Mouse (Mus musculus) common myeloid progenitor, adult 5-6 weeks (primary cell): ENCODE measurements at regions not wholly inside any gene's neighbourhood (a gene's known extent, or its start where the extent isn't known, plus 50 kb on each side); places are given as distances from the start of the nearest gene placed in this dataset.

ENCODE experiments used
- ATAC-seq: replicated peaks from 2 replicates; pipeline ENCODE4 v1.8.0; 2016; ENCODE audit warnings: low read depth, mild to moderate bottlenecking, moderate TSS enrichment, inconsistent platforms; ENCODE audit not compliant: poor library complexity, severe bottlenecking

DNA sequence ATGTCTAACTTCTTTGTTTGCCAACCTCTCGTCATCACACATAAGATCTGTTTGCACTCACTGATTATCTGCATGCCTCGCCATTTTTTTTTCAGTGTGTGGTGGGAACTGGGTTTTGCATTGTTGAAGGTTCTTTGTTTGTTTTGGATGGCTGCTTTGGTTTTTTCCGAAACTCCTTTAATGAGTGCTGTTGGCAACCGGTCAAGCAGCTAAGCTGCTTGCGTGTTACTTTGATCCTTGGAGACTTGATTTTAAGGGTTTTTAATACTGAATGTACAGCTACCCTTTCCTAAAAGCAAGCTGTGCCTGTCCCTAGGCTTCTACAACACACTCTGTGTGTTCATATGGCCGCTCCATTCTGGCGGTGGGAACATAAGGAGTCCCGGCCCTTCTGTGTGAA lies 733.9 kb downstream of the Nedd1 start:
- ATAC-seq = no peak

DNA sequence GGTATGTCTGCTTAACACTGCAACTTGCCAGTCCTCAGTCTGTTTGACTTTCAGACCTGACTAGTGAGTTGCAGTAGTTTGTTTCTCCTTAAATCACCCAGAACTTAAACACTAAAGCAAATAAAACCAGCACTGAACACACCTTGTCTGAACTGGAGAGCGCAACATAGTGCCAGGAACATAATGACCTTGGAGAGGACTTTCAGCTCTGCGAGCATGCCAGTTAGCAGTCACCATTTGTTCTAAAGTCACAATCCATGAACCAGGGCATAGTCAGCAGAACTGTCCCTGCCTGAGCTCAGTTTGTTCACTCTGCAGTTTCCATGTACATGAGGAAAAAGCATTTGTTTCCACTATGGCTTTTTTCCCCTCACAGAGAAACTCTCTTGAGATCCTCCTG lies 742.4 kb downstream of the Nedd1 start:
- no peak for ATAC-seq

DNA sequence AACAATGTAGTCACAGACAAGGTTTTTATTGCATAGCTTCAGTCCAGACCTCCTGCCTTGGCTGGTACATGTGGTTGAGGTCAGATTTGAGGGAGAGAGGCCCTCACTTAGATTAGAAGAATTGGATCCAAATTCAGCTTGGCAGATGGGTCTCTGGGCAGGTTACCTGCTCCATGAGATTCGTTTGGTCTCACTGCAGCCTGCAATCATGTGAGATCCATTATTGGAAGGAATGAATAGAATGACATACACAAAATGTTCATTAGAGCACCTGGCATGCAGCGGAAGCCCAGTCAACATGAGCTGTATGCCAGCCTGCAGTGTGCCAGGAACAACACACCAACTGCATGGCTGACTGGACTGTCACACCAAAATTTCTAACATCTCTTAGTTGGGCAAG lies 750.3 kb downstream of the Nedd1 start:
- ATAC-seq = no peak

- ATAC-seq = no peak
These were observed 754.5 kb downstream of the Nedd1 start for GRCm38 (mm10) chr10:91967570-91968310.

GRCm38 (mm10) chr10:91959734-91960492 lies 762.3 kb downstream of the Nedd1 start:
- ATAC-seq = no peak

DNA sequence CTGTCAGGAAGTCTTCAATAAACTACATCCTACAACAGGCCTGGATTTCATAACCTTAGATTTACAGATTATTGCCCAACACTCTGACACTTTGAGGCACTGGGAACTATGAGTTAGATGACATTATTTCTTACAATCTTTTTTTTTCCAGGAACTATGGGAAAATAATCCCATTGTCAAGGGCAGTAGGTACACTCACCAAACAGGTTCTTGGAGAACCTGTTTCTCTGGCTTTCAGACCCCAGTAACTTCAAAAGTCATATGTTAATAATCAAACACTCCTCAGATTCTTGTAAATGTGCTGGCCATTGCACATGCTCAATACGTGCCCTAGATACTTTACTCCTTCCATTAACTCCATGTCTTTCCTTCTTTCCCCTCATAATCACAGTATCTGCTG lies 769.1 kb downstream of the Nedd1 start:
- no peak for ATAC-seq

DNA sequence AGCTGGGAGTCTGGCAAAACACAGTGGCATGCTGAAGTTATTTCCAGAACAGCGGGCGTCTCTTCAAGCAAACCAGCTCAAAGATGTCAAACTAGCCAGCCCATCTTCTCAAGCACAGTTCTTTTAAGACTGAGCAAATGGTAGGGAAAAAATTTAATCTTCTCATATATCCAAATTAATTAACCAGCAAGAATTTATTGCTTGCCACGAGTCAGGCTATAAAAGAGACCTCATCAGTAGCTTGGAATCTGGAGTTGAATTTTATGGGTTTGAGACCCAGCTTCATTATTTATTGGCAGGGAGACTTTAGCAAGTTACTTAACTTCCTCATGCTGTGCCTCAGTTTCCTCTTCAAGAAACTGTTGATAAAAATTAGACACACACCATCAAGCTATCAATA lies 742.5 kb upstream of the Tmpo start:
- ATAC-seq = no peak

GRCm38 (mm10) chr10:91889864-91890263 lies 708.7 kb upstream of the Tmpo start:
- no peak for ATAC-seq

DNA sequence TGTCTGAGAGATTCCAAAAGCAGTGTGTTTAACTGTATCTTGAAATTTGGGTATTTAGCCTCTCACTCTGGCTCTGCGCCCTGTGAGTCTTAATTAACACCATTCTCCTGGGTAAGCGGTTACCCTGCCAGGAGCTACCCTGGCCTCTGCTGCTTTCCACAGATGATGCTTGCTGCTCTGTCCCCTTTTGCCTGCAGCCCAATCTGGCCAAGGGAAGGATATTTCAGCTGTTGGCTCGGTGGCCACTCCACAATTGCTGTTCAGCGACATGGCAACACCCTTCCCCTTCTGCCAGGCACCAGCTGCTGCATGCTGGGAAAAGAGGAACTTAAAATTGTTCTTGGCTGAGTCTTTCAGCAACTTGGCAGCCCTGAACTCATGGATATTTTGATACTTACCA lies 707.4 kb upstream of the Tmpo start:
- ATAC-seq = no peak

- ATAC-seq = no peak
These were observed 702.0 kb upstream of the Tmpo start for GRCm38 (mm10) chr10:91883155-91883554.

DNA sequence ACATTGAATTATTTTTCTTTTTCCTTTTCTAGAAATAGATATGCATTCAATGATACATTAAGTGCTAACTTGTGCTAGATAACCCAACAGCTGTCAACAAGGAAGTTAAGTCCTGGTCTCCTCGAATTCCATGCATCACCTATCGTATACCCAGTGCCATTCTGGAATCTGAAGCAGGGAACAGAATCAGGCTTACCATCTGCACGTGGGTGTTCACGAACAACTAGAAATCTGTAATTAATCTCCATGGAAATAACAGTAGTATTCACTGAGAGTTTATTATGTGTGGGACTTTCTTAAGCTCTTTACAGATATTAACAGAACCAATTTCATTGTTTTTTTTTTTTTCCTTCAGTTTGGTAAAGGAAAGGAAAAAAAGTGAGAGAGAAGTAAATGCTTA lies 701.4 kb upstream of the Tmpo start:
- no peak for ATAC-seq

- no peak for ATAC-seq
These were observed 700.6 kb upstream of the Tmpo start for GRCm38 (mm10) chr10:91881521-91882228.

DNA sequence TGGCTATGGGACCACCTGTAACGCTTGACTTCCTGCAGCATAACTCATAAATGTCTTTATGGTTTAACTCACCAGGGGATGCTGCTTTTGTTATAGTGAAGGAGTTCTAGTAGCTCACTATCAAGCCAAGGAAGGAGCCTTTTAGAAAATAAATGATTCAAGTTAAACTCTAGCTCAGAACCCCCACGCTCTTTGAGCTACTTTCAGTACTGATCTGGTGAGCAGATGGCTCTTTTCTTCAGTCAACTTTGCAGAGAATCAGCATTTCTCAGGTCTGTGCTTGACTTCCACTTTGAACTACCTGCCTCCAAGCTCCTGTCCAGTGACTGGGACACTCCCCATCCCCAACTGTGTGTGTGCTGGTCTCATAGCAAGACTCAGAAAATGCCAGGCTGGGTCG lies 694.3 kb upstream of the Tmpo start:
- no peak for ATAC-seq

DNA sequence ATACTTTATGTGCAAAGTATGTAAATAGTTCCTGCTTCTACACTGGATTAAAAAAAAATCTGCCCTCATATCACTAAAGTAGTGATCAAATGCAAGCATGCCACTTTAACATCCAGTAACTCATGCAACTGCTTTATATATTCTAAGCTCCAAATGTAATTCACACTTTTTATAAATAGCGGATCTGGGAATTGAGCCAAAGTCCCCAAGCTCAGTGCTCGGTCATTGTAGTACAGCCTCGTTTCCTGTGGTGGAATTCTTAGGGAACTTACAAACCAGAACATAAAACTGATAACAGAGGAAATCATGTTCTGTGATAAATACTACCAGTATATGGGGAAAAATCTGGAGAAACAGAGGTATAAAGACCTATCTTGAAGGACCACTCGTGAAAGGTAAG lies 690.1 kb upstream of the Tmpo start:
- no peak for ATAC-seq

DNA sequence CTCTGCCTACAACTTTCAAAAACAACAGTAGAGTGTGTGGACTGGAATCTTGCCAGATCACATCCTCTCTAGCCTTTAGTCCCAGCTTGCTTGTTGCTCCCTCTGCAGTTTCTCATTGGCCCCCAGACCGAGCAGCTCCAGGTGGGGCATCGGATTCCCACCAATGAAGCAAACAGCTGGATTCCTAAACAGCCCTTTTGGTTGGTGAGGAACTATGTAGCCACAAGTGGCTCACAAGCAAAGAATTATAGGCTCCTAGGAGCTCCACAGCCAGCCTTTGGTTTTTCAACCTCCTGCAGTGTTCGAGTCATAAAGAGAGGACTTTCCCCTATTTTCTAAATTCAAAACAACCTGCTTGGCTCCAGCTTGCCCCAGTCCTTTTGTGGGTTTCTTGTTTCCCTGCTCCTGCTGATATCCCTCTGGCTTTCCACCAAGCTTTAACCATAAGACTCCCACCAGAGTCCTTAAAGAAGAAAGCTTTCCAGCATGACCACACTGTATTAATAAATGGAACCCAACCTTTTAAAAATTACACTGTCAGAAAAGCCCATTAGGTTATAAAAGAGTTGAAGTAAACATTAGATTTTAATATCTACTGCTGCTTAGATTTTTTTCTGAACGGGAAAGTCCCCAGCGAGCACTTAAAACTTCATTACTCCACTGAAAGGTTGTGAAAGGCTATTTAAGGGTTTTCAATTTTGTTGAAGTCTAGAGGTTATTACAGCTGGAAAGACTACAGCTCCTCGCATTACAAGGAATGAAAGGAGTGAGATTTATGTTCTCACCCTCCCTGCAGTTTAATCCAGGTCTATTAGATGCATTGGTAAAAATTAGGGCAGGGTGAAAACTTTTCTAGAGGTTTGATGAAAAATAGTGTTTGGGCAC lies 677.8 kb upstream of the Tmpo start:
- ATAC-seq = no peak

- ATAC-seq = no peak
These were observed 646.0 kb upstream of the Tmpo start for GRCm38 (mm10) chr10:91827074-91827473.

GRCm38 (mm10) chr10:91823499-91823898 lies 642.4 kb upstream of the Tmpo start:
- no peak for ATAC-seq

DNA sequence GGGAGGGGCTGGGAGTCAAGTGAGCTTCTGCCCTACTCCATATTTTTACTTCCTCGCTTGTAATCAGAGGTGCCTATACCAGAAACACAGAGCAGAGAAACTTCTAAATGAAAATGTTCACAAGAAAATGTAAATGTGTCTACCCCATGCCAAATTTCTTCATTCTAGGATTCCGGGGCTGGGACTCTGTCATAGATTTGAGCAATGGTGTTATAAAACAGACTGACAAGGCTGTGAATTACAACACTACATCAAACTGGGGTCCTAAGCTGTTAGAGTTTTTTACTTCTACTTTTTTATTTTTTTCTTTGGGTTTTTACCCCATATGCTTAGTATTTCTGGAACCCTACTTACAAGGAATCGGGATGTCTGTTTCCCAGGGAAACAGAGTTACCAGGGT lies 623.8 kb upstream of the Tmpo start:
- no peak for ATAC-seq
